Mouse (Mus musculus) stomach, postnatal 0 days (tissue): ENCODE data around the gene Dnah2. TPM values are rescaled to one million over a fixed set of nuclear protein-coding genes. Genes with fewer than 3 reads are reported as not detected.

Experiments
- ATAC-seq: fragments of 200-750 bp; cut with Nextera tagmentation; 2 replicates; pipeline ENCODE4 v1.8.0; 2017; ENCODE audit not compliant: low FRiP score, low TSS enrichment
- DNase-seq: peaks from one replicate; pipeline ENCODE4 v3.0.0-alpha.2; 2016; ENCODE audit warnings: low spot score
- H3K27ac ChIP-seq: fragments of 300-500 bp; sonication (generic); replicated peaks from 2 replicates; pipeline ENCODE4 v1.5.1; 2014; ENCODE audit warnings: mild to moderate bottlenecking, control low read depth
- H3K27me3 ChIP-seq: fragments of 300-500 bp; sonication (generic); 2 replicates; pipeline ENCODE4 v1.6.1; 2014; ENCODE audit warnings: low read length; ENCODE audit not compliant: control insufficient read depth, insufficient read depth
- H3K36me3 ChIP-seq: fragments of 300-500 bp; sonication (generic); 2 replicates; pipeline ENCODE4 v1.6.1; 2014; ENCODE audit warnings: low read length, mixed read lengths; ENCODE audit not compliant: control insufficient read depth, insufficient read depth
- H3K4me1 ChIP-seq: fragments of 300-500 bp; sonication (generic); replicated peaks from 2 replicates; pipeline ENCODE4 v1.6.1; 2014; ENCODE audit warnings: antibody characterized with exemption; ENCODE audit not compliant: control insufficient read depth, insufficient read depth
- H3K4me2 ChIP-seq: fragments of 300-500 bp; sonication (generic); replicated peaks from 2 replicates; pipeline ENCODE4 v1.6.1; 2014; ENCODE audit warnings: low read depth, mild to moderate bottlenecking, control low read depth, moderate library complexity
- H3K4me3 ChIP-seq: fragments of 300-500 bp; sonication (generic); 2 replicates; pipeline ENCODE4 v1.5.1; 2014; ENCODE audit warnings: low read depth, low read length, control low read depth
- H3K9ac ChIP-seq: fragments of 300-500 bp; sonication (generic); 2 replicates; pipeline ENCODE4 v1.6.1; 2014; ENCODE audit warnings: mild to moderate bottlenecking, low read length, control low read depth, mixed read lengths
- H3K9me3 ChIP-seq: fragments of 300-500 bp; sonication (generic); 2 replicates; pipeline ENCODE4 v1.6.1; 2016; ENCODE audit warnings: low read length; ENCODE audit not compliant: control insufficient read depth
- CTCF ChIP-seq: IDR thresholded peaks from 2 replicates; pipeline ENCODE4 v1.5.1; 2016; ENCODE audit warnings: antibody characterized with exemption, low read depth, mild to moderate bottlenecking, moderate library complexity
- EP300 ChIP-seq: optimal IDR thresholded peaks from 2 replicates; pipeline ENCODE3; 2016; ENCODE audit warnings: antibody characterized with exemption
- WGBS: fragments of 180-500 bp; shearing (Covaris S2); extraction: QIAGEN DNeasy Blood & Tissue Kit; methylation state at CpG from one replicate; pipeline ENCODE4 v1.1.7; 2014; 5-methylcytosine and 5-hydroxymethylcytosine counted together
- polyA plus RNA-seq: library from polyadenylated mRNA; unstranded; fragments of >200 nt; fragmentation: Nextera tagmentation; extraction: Ambion mirVana; gene quantifications from 2 replicates; pipeline ENCODE4 v1.2.1, GENCODE M21; 2015

Gene Dnah2
- polyA plus RNA-seq, 1 experiment from 2014 or later, result 0.39 TPM

DNA sequence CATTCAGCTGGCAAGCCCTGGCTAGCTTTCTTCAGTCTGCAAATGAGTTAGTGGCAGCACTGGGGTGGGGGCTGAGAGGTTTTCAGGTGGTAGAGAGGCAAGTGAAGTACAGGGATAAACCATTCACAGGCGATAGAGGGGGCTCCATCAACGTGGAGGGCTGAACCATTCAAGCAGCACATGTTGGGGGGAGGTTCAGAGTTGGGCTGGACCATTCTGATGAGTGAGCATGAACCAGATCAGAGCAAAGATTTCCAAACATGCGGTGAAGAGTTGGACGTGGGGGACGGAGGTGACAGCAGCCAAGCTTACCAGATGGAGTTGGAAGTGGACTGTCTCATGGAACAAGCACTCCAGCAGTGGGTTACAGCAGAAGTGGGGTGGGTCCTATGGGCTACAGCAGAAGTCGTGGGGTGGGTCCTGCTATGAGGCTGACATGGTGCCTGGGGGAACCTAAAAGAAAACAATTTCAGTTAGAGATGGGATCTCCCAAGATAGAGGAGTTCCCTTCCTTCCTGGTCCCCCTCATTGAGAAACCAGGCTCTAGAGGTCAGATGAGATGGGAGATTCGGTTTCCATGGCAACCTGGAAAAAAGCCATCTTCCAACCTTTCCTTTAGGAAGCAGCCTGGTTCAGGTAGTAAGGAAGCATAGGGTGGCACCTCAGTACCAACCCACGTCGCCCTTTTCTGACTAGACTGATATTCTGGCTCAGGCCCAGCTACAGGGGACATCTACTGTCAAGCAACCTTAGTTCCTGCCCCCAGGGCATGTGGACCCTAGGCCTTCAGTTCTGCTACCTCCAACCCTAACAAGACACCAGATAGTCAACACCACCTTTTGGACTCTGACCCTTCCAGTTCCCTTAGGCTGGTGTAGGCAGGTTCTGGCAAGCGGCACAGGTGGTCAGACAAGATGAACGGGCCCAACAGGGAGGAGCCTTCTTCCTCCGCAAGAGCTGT is 135.4 kb downstream of the Dnah2 start, which contains the start of gene Kdm6b:
Gene Kdm6b (minus strand): TSS at position 455 of the 961 bp plus-strand sequence.
- 27% methylated on average over 12 of the region's 12 CpGs for WGBS
- DNase-seq, result peak; percentile 78

DNA sequence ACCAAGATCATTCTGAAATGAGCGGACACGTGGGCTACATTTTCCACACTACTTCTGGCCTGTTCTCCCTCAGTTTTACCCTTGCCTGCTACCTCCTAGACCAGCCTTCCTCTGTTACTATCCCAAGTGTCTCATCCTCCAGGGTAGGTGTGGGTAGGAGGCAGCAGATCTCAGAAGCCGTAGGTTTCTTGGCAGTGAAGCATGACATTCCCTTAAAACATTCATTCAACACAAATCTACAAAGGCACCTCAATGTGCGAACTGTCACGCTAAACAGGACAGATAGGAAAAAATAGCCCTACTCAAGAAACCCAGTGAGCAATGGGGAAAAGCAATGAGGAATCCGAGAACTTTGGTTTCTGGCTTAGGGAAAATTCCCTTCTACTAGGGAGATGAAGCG is 136.4 kb downstream of the Dnah2 start:
- ATAC-seq (no peak), DNase-seq (no peak)
- Histone ChIP-seq H3K27ac (0 out of 2 replicates have a peak overlapping the region, but pooled peaks have one; percentile 18), H3K36me3 (peaks cover 2% of the 10 kb centered on the region; the same call in 1 of the 2 replicates), H3K4me3 (no peak overlapping the region), H3K4me2 (peak overlapping the region; percentile 14; the same call in 1 of the 2 replicates), H3K4me1 (peaks cover 24% of the 10 kb centered on the region), H3K27me3 (no peaks in the 10 kb centered on the region), H3K9me3 (no peaks in the 10 kb centered on the region), H3K9ac (0 out of 2 replicates have a peak overlapping the region, but pooled peaks have one; percentile 8)
- TF ChIP-seq CTCF, result no peak
- no peak for TF ChIP-seq EP300
- WGBS, result 46% methylated on average over 7 of the region's 7 CpGs

More for the DNA sequence above, 135.4 kb downstream of the Dnah2 start, which contains the start of gene Kdm6b:
- H3K4me3 ChIP-seq, result 0 out of 2 replicates have a peak within 1 kb of the TSS, but pooled peaks have one; percentile 59
- H3K36me3 ChIP-seq, result peaks cover 2% of the 10 kb centered on the region; the same call in 1 of the 2 replicates
- peak within 1 kb of the TSS; percentile 97 for H3K4me2 ChIP-seq
- no peaks in the 10 kb centered on the region for H3K27me3 ChIP-seq
- H3K9ac ChIP-seq, result peak within 1 kb of the TSS; percentile 79
- no peaks in the 10 kb centered on the region for H3K9me3 ChIP-seq
- ATAC-seq, result no peak
- peak within 1 kb of the TSS; percentile 98 for H3K27ac ChIP-seq
- TF ChIP-seq EP300 (peak; percentile 52), CTCF (peak; percentile 15; the same call in 1 of the 2 replicates)
- H3K4me1 ChIP-seq, result peaks cover 20% of the 10 kb centered on the region

DNA sequence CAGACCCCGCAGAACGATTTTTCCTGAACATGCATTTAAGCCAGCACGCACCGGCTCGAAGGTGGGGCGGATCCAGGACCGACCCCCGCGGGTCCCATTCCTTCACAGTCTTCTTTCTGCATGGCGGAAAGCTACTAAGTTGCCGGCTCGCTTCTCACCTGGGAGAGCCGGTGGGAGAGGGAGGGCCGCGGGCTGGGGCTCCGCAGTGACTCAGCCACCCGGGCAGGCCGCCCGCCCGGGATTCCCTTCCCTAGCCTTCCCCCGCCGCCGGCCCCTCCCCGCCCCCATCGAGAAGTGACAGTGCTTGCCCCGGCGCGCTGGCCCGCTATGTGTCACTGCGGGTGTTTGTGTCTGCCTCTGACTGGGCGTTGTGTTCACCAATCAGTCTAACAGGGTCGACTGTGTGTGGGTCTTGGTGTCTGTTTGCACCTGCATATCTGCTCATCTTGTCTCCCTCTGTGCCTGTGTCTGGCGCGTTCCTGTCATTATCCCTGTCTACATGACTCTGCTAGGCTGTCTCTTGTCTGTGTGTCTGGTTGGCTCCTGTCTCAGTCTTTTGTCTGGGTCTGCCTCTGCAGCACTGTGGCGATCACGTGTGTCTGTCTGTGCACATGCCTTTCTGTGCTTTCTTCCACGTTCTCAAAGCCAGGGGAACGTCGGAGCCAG is 137.2 kb downstream of the Dnah2 start:
- peak overlapping the region; percentile 84 for H3K9ac ChIP-seq
- peak overlapping the region; percentile 73 for H3K4me3 ChIP-seq
- no peak for TF ChIP-seq EP300
- no peak for TF ChIP-seq CTCF
- H3K36me3 ChIP-seq, result peaks cover 9% of the 10 kb centered on the region
- under 1% methylated on average over 39 of the region's 39 CpGs for WGBS
- peak overlapping the region; percentile 95 for H3K4me2 ChIP-seq
- DNase-seq (peak; percentile 91), ATAC-seq (peak; percentile 20)
- no peaks in the 10 kb centered on the region for H3K27me3 ChIP-seq
- no peaks in the 10 kb centered on the region for H3K9me3 ChIP-seq
- H3K27ac ChIP-seq, result peak overlapping the region; percentile 99
- peaks cover 21% of the 10 kb centered on the region for H3K4me1 ChIP-seq

DNA sequence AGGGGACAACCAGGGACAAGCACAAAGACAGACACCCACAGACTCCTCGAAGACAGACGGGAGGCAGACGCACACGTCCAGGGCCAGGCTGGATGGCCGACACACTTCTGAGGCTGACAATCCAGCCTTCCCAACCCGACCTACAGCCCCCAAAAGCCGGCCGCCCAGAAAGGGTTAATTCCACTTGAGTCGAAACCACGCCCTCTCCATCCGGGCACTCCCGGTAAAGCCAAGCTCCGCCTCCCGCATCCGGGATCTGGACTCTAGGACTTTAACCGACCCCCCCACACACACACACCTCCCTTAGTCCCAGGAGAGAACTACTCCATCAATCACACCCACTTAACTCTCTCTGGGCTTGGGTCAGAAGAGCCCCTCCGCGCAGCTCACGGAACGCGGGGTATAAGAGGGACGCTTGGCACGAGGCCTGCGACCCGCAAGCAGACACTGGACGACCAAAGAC is 137.8 kb downstream of the Dnah2 start:
- 0% methylated on average over 26 of the region's 26 CpGs for WGBS
- H3K4me2 ChIP-seq, result peak overlapping the region; percentile 95
- peak; percentile 63 for ATAC-seq
- TF ChIP-seq CTCF, result no peak
- TF ChIP-seq EP300, result peak; percentile 75
- no peaks in the 10 kb centered on the region for H3K27me3 ChIP-seq
- DNase-seq, result peak; percentile 98
- H3K9ac ChIP-seq, result peak overlapping the region; percentile 84
- H3K27ac ChIP-seq, result peak overlapping the region; percentile 99
- peaks cover 21% of the 10 kb centered on the region for H3K4me1 ChIP-seq
- no peaks in the 10 kb centered on the region for H3K9me3 ChIP-seq
- H3K4me3 ChIP-seq, result peak overlapping the region; percentile 73
- H3K36me3 ChIP-seq, result peaks cover 14% of the 10 kb centered on the region

DNA sequence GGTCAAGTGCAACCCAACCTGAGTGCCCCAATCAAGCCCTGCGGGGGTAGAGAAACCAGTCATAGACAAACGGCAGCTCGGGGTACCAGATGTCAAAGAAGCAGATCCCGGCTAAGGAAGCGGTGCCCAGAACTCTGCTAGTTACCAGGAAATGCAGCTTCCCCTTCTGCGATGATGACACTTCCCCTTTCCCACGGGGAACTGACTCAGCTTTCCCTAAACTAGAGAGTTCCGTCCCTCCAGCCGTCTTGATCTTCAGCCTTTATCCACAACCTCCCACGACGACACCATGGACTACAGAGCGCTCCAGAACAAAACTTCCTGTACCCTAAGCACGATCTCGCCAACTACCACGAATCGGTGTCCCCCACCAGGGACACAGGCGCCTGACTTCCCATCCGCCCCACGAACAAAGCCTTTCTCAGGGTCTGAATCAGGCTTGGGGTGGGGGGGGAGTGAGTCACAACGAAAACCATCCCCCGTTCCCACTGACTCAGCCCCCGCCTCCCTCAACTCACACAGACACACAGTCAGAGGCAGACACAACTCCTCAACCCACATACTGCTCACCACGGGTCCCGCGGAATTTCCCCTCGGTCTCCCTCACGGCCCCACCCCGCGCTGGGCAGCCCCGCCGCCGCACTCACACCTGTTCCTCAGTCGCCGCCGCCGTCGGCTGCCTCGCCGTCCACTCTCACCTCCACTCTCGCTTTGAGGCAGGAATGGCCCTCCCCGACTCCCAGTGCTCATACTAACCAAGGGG is 138.4 kb downstream of the Dnah2 start:
- H3K27ac ChIP-seq, result peak overlapping the region; percentile 99
- peak; percentile 19 for ATAC-seq
- H3K36me3 ChIP-seq, result peaks cover 20% of the 10 kb centered on the region
- TF ChIP-seq EP300, result peak; percentile 22
- no peak for TF ChIP-seq CTCF
- under 1% methylated on average over 38 of the region's 41 CpGs for WGBS
- no peaks in the 10 kb centered on the region for H3K27me3 ChIP-seq
- H3K9me3 ChIP-seq, result no peaks in the 10 kb centered on the region
- peak overlapping the region; percentile 84 for H3K9ac ChIP-seq
- peak overlapping the region; percentile 73 for H3K4me3 ChIP-seq
- peak overlapping the region; percentile 95 for H3K4me2 ChIP-seq
- peaks cover 21% of the 10 kb centered on the region for H3K4me1 ChIP-seq
- DNase-seq, result peak; percentile 76
